Mouse (Mus musculus) heart, postnatal 0 days (tissue): ENCODE data around the gene Scml4.

Experiments used
- CTCF ChIP-seq: IDR thresholded peaks from 2 replicates; pipeline ENCODE4 v1.5.1; 2016; ENCODE audit warnings: antibody characterized with exemption, control low read depth, low read depth
- EP300 ChIP-seq: IDR thresholded peaks from 2 replicates; pipeline ENCODE4 v1.6.1; 2016; ENCODE audit warnings: antibody characterized with exemption, low read depth

GRCm38 (mm10) chr10:42862806-42863205, 2.6 kb downstream of the Scml4 start:
- no peak for TF ChIP-seq CTCF
- TF ChIP-seq EP300: no peak
